Mouse (Mus musculus) mouse trophoblast stem cell (cell line): Measurements from ENCODE around the gene Gm20509.
"Not testable (repeated sequence)": the region's sequence is repeated elsewhere in the genome, so short reads cannot be mapped to it uniquely, and the experiment has no call there.

ENCODE experiments used
- in situ Hi-C, 2 experiments: fragments of 300-500 bp; cut with MseI, MboI; formaldehyde crosslinking; loops; 2 replicates in 1 of 2; 3 replicates in 1 of 2; pipeline ENCODE4 v1.15.1; 2025

Gene Gm20509

GRCm38 (mm10) chr9:73102181-73102580 lies at the start of gene Gm20509:
Gm20509 (plus strand) TSS chr9:73102470.
- in situ Hi-C loops: no loop called here

- in situ Hi-C loops: no loop called here
Measured at GRCm38 (mm10) chr9:73055441-73055911, 46.8 kb upstream of the Gm20509 start.

GRCm38 (mm10) chr9:73059224-73059623 lies 43.0 kb upstream of the Gm20509 start:
- in situ Hi-C loops: no loop called here

- in situ Hi-C loops: no loop called here
Measured at GRCm38 (mm10) chr9:73063621-73064290, 38.5 kb upstream of the Gm20509 start.

GRCm38 (mm10) chr9:73067086-73067485 lies 35.2 kb upstream of the Gm20509 start:
- in situ Hi-C loops: no loop called here

GRCm38 (mm10) chr9:73068230-73068679 lies 34.0 kb upstream of the Gm20509 start:
- in situ Hi-C loops: no loop called here

GRCm38 (mm10) chr9:73068688-73069087 lies 33.6 kb upstream of the Gm20509 start:
- in situ Hi-C loops: no loop called here

GRCm38 (mm10) chr9:73070971-73071659 lies 31.2 kb upstream of the Gm20509 start:
- in situ Hi-C loops: no loop called here

GRCm38 (mm10) chr9:73072426-73072825 lies 29.8 kb upstream of the Gm20509 start:
- in situ Hi-C loops: no loop called here

GRCm38 (mm10) chr9:73073169-73073568 lies 29.1 kb upstream of the Gm20509 start:
- in situ Hi-C loops: no loop called here

- in situ Hi-C loops: not testable (repeated sequence)
Measured at GRCm38 (mm10) chr9:73079349-73079748, 22.9 kb upstream of the Gm20509 start.

- in situ Hi-C loops: no loop called here
Measured at GRCm38 (mm10) chr9:73079801-73080325, 22.4 kb upstream of the Gm20509 start.

- in situ Hi-C loops: no loop called here
Measured at GRCm38 (mm10) chr9:73082291-73083000, 19.8 kb upstream of the Gm20509 start.

- in situ Hi-C loops: no loop called here
Measured at GRCm38 (mm10) chr9:73083956-73084355, 18.3 kb upstream of the Gm20509 start.

- in situ Hi-C loops: loop anchor here in 1 of 2 experiments (5.0 kb wide), 1 partner anchor 39 kb away; no protein-coding TSS in a partner anchor
Measured at GRCm38 (mm10) chr9:73085845-73086244, 16.4 kb upstream of the Gm20509 start.

- in situ Hi-C loops: loop anchor here in 1 of 2 experiments (5.0 kb wide), 1 partner anchor 40 kb away; no protein-coding TSS in a partner anchor
Measured at GRCm38 (mm10) chr9:73087121-73087520, 15.1 kb upstream of the Gm20509 start.

- in situ Hi-C loops: loop anchor here in 1 of 2 experiments (5.0 kb wide), 1 partner anchor 40 kb away; no protein-coding TSS in a partner anchor
Measured at GRCm38 (mm10) chr9:73087581-73087980, 14.7 kb upstream of the Gm20509 start.

- in situ Hi-C loops: loop anchor here in 1 of 2 experiments (5.0 kb wide), 1 partner anchor 42 kb away; no protein-coding TSS in a partner anchor
Measured at GRCm38 (mm10) chr9:73089222-73089920, 12.9 kb upstream of the Gm20509 start.

- in situ Hi-C loops: loop anchor here in 1 of 2 experiments (5.0 to 10.0 kb wide), 2 partner anchors 48 to 125 kb away; partner anchors contain the start of genes Pigb and Rab27a
Measured at GRCm38 (mm10) chr9:73090121-73090520, 12.1 kb upstream of the Gm20509 start.

GRCm38 (mm10) chr9:73091747-73092146 lies 10.5 kb upstream of the Gm20509 start:
- in situ Hi-C loops: loop anchor here in 1 of 2 experiments (5.0 to 10.0 kb wide), 2 partner anchors 49 to 127 kb away; partner anchors contain the start of genes Pigb and Rab27a

GRCm38 (mm10) chr9:73094580-73094979 lies 7.7 kb upstream of the Gm20509 start:
- in situ Hi-C loops: loop anchor here in 1 of 2 experiments (5.0 to 10.0 kb wide), 2 partner anchors 52 to 130 kb away; partner anchors contain the start of genes Pigb and Rab27a
